Mouse (Mus musculus) ES-E14 (cell line): Measurements from ENCODE around the gene Hist1h2aa. TPM values are rescaled to one million over a fixed set of nuclear protein-coding genes. Genes with fewer than 3 reads are reported as not detected.

Source experiments
- DNase-seq: peaks from one replicate; pipeline ENCODE4 v3.0.0-alpha.2; 2013; ENCODE audit warnings: low read depth, low spot score
- H3K27ac ChIP-seq: 2 replicates; pipeline ENCODE4 v1.5.1; 2012; ENCODE audit warnings: low read depth, mild to moderate bottlenecking, low read length, moderate library complexity, mixed read lengths; ENCODE audit not compliant: poor library complexity, insufficient read depth, severe bottlenecking
- H3K36me3 ChIP-seq: 2 replicates; pipeline ENCODE4 v1.6.1; 2012; ENCODE audit warnings: mild to moderate bottlenecking, low read length, moderate library complexity, mixed read lengths; ENCODE audit not compliant: control insufficient read depth, poor library complexity, insufficient read depth, severe bottlenecking
- H3K4me1 ChIP-seq, 2 experiments: fragments of 150-350 bp in 1 of 2; sonication (generic) in 1 of 2; 2 replicates each; pipeline ENCODE4 v1.6.1; 2012; ENCODE audit warnings: low read length in 2 of 2, mild to moderate bottlenecking in 1 of 2, mixed read lengths in 1 of 2; ENCODE audit not compliant: control insufficient read depth in 2 of 2, insufficient read depth in 2 of 2, poor library complexity in 1 of 2
- H3K4me3 ChIP-seq, 2 experiments: fragments of 150-350 bp in 1 of 2; sonication (generic) in 1 of 2; 2 replicates each; pipeline ENCODE4 v1.5.1; 2012; ENCODE audit warnings: low read length in 2 of 2, low read depth in 1 of 2, mild to moderate bottlenecking in 1 of 2, mixed read lengths in 1 of 2; ENCODE audit not compliant: insufficient read depth in 1 of 2, poor library complexity in 1 of 2, severe bottlenecking in 1 of 2
- H3K9ac ChIP-seq: 2 replicates; pipeline ENCODE4 v1.6.1; 2012; ENCODE audit warnings: low read depth, mild to moderate bottlenecking, low read length, mixed read lengths; ENCODE audit not compliant: poor library complexity, insufficient read depth, severe bottlenecking
- H3K9me3 ChIP-seq: fragments of 150-350 bp; sonication (generic); 2 replicates; pipeline ENCODE4 v1.6.1; 2012; ENCODE audit warnings: low read depth, mild to moderate bottlenecking, low read length; ENCODE audit not compliant: control insufficient read depth, insufficient read depth
- CHD2 ChIP-seq: IDR thresholded peaks from 2 replicates; pipeline ENCODE4 v1.6.1; 2014; ENCODE audit warnings: mild to moderate bottlenecking, low read depth, low read length, inconsistent platforms
- HCFC1 ChIP-seq: IDR thresholded peaks from 2 replicates; pipeline ENCODE4 v1.6.1; 2012; ENCODE audit warnings: low read length, inconsistent platforms, borderline replicate concordance; ENCODE audit not compliant: insufficient read depth
- MAFK ChIP-seq: IDR thresholded peaks from 2 replicates; pipeline ENCODE4 v1.6.1; 2014; ENCODE audit warnings: mild to moderate bottlenecking, low read depth, low read length, inconsistent platforms; ENCODE audit not compliant: insufficient read depth
- ZC3H11A ChIP-seq: IDR thresholded peaks from 2 replicates; pipeline ENCODE4 v1.6.1; 2012; ENCODE audit warnings: low read depth, mild to moderate bottlenecking, inconsistent platforms, low read length, borderline replicate concordance
- ZNF384 ChIP-seq: IDR thresholded peaks from 2 replicates; pipeline ENCODE4 v1.6.1; 2012; ENCODE audit warnings: low read depth, low read length, inconsistent platforms
- in situ Hi-C, 2 experiments: fragments of 600-800 bp; cut with MboI; formaldehyde crosslinking; loops; one replicate each; pipeline ENCODE4 v1.15.1; 2025; ENCODE audit warnings: low sequenced_read_pairs in 2 of 2, inconsistent platforms in 1 of 2; ENCODE audit not compliant: unreplicated experiment in 2 of 2
- total RNA-seq: library from RNA; depleted of rRNA; stranded (reverse); fragments of 300-350 nt; gene quantifications from 2 replicates; pipeline ENCODE4 v1.2.3, GENCODE M21; 2012

The Hist1h2aa gene
- total RNA-seq, 1 experiment, result 167 TPM

DNA sequence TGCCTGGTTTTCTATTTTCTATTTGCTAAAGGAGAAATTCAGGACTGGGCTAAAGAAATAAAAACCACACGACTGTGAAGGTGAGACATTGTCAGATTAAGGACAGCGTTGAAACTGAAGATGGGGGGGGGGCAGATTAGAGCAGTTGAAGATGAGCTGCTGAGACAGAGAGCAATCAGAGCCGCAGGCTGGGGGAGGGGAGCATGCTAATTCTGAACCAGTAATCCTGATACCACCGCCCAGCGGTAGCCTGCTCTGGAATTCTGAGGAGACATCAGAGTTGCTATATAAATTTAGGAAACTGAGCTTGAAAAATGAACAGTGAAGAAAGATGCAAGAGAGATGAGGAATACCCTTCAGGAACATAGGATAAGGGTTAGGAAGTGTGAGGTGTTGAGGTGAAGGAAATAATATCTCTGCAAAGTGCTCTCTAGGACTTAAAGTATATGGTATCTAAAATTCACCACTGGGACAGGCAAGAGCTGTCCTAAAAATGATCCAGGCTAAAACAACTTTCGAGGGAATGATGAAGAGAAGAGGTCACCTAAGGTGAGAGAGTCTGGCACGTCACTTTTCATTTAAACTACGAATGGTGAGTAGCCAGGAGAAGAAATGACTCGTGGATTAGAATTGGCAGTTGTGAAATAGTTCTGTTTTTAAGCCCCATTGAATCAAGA, 41.5 kb upstream of the Hist1h2aa start:
- no peaks in the 10 kb centered on the region for H3K4me1 ChIP-seq
- H3K27ac ChIP-seq, result no peak overlapping the region
- in situ Hi-C loops, result no loop called here
- DNase-seq, result no peak
- H3K4me3 ChIP-seq, result no peak overlapping the region
- H3K9me3 ChIP-seq, result no peaks in the 10 kb centered on the region
- H3K9ac ChIP-seq, result no peak overlapping the region
- H3K36me3 ChIP-seq, result no peaks in the 10 kb centered on the region
- no peak for TF ChIP-seq ZC3H11A

DNA sequence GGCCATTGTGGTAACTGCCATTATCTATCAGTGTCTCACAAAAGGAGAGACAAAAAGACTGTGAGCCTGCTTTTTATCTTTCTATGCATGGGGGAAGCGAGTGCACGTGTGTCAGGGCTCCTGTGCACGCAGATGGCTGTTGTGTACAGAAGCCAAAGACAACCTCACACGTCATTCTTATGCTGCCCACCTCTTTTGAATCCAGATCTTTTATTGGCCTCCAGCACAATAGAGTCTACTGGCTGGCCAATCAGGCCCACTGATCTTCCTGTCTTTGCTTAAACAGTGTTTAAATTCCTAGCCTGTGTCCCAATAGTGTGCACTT, 41.0 kb upstream of the Hist1h2aa start:
- H3K4me1 ChIP-seq, result no peaks in the 10 kb centered on the region
- no peak overlapping the region for H3K27ac ChIP-seq
- no peak for DNase-seq
- H3K36me3 ChIP-seq, result no peaks in the 10 kb centered on the region
- H3K9me3 ChIP-seq, result no peaks in the 10 kb centered on the region
- no peak for TF ChIP-seq ZNF384
- TF ChIP-seq CHD2, result no peak
- no peak overlapping the region for H3K4me3 ChIP-seq
- in situ Hi-C loops, result no loop called here
- no peak overlapping the region for H3K9ac ChIP-seq

DNA sequence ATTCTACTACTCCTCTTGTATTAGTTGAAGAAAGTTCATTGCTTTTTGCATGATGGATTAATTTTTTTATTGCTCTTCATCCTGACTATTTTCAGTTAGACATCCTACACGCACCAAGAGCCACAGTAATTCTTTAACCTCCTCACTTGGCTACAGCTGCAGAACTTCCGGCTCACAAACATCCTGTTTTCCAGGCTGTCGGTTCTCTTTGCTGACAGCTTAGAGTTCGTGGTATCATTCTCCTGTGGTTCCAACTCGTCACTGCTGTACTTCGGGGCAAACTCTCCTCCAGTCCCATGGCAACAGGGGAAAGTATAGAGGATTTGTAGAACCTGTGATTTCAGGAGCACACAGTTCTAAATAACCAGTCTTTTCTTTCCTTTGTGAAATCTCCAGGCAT, 36.0 kb upstream of the Hist1h2aa start:
- Histone ChIP-seq H3K36me3 (no peaks in the 10 kb centered on the region), H3K9me3 (no peaks in the 10 kb centered on the region), H3K27ac (no peak overlapping the region), H3K4me1 (no peaks in the 10 kb centered on the region), H3K9ac (no peak overlapping the region), H3K4me3 (no peak overlapping the region)
- TF ChIP-seq ZC3H11A, result no peak
- TF ChIP-seq CHD2, result no peak
- TF ChIP-seq HCFC1, result no peak
- no peak for TF ChIP-seq MAFK
- TF ChIP-seq ZNF384, result no peak
- in situ Hi-C loops, result no loop called here
- DNase-seq, result no peak

DNA sequence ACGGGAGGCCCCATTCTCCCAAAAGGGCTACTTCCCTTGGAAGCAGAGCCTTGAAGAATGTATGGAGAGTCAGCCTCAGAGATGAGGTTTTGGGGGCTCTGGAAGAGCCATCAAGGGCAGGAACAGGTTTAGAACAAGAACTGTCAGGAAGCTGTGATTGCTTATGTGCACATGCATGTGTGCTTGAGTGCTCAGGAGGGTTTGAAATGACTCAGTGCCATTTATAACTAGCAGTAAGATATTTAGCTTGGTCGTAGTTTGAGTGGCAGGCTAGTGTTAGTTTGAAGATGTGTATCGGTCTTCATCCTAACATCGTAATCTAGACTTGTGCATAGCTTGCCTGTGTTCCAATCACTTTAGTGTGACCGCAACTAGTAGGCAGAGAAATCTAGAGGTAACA, 27.4 kb upstream of the Hist1h2aa start:
- in situ Hi-C loops, result no loop called here
- H3K9me3 ChIP-seq, result no peaks in the 10 kb centered on the region
- H3K9ac ChIP-seq, result no peak overlapping the region
- DNase-seq, result no peak
- TF ChIP-seq HCFC1, result no peak
- no peak for TF ChIP-seq ZC3H11A
- no peak for TF ChIP-seq ZNF384
- no peak for TF ChIP-seq CHD2
- no peak for TF ChIP-seq MAFK
- no peaks in the 10 kb centered on the region for H3K4me1 ChIP-seq
- H3K4me3 ChIP-seq, result no peak overlapping the region
- H3K27ac ChIP-seq, result no peak overlapping the region
- H3K36me3 ChIP-seq, result no peaks in the 10 kb centered on the region

DNA sequence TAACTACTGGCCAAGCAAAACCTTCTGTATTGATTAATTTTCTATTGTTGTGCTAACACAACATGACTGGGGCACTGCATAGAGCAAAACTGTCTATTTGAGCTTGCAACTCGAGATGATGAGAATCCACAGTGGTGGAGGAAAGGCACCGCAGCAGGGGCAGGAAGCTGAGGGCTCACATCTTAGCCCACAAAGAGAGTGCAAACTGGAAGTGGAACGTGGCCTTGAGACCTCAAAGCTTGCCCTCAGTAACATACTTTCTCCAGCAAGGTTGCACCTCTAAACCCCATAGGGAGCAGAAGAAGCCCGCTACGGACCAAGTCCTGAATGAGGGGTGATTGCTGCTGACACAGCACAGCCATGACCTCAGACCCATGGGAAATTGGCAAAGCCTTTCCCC, 24.1 kb upstream of the Hist1h2aa start:
- DNase-seq, result no peak
- no peak overlapping the region for H3K27ac ChIP-seq
- H3K4me3 ChIP-seq, result no peak overlapping the region
- no peaks in the 10 kb centered on the region for H3K9me3 ChIP-seq
- H3K4me1 ChIP-seq, result no peaks in the 10 kb centered on the region
- no peak overlapping the region for H3K9ac ChIP-seq
- H3K36me3 ChIP-seq, result no peaks in the 10 kb centered on the region
- TF ChIP-seq ZC3H11A, result no peak
- in situ Hi-C loops, result no loop called here
